Mouse (Mus musculus): Measurements from ENCODE around the gene Pdcd1lg2.

DNA sequence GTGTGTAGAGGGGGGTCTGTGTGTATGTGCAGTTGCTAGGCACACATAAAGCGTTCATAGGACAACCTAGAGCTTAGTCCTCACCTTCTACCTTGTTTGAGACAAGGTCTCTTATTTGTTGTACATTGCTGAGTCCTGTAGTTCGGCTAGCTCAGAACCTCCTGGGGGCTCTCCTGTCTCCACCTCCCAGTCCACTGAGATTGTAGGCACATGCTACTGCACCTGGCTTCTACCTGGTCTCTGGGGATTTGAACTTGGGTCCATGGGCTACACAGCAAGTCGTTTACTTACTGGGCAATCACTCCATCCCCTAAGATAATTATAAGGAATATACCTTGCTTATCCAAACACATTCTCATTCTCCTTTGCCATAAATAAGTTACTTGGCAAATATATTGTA, 38.1 kb upstream of the Pdcd1lg2 start:
- TF ChIP-seq CTCF (conservative IDR thresholded peaks at IDR 0.05; ENCODE audit: low read length) (no peak), POU5F1 (IDR thresholded peaks at IDR 0.05; ENCODE audit: borderline replicate concordance, low read length) (no peak)
